Mouse (Mus musculus) ES-Bruce4 (cell line): Measurements from ENCODE around the gene Fasl.

ENCODE experiments used
- CTCF ChIP-seq: IDR thresholded peaks from one replicate; pipeline ENCODE4 v1.8.1; 2011; ENCODE audit warnings: low read depth, low read length
- EP300 ChIP-seq: IDR thresholded peaks from 2 replicates; pipeline ENCODE4 v1.6.1; 2011; ENCODE audit warnings: low read depth, low read length; ENCODE audit not compliant: insufficient read depth
- POLR2A ChIP-seq: IDR thresholded peaks from one replicate; pipeline ENCODE4 v1.8.1; 2011; ENCODE audit warnings: low read length; ENCODE audit not compliant: insufficient read depth

DNA sequence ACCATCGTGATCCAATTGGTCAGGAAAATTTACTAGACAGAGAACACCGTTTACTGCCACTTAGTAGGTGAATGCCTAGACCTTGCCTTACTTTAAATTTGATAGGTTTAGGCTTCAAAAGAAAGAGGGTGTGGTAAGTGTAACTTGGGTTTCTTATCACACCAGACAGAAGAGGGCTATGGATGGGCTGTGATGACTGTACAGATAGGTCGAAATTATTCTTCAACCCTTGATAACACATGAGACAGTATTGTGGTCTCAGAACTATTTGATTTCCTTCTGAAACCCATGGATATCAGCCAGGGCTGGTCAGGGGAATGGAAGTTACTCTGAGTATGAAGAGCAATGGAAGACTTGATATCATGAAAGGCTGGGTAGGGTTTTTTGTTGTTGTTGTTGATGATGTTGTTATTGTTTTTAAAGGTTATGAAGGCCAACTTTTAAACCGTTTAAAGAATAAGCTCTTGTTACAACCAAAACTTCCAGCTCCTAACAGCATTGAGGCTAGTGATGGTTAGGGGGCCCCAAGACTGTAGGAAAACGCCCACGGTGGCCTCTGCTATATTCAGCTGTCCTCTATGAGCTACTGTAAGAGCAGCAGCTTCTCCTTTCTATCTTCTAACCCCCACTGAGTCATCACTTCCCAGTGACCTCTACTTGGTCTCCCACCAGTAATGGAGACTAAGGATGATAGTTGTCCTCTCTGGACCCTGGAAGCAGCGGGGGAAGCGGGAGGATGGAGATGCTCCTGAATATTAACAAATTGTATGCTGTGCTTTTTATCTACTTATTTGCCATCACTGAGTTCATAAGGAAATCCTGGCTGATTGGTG, 3.8 kb upstream of the Fasl start:
- TF ChIP-seq CTCF (no peak), POLR2A (no peak), EP300 (no peak)
